Mouse (Mus musculus): Measurements from ENCODE around the gene Sfxn2.

Sfxn2 gene

GRCm38 (mm10) chr19:46572951-46573937, at the start of gene Sfxn2, which contains the start of gene Arl3:
Gene Sfxn2, plus strand, starts transcription at chr19:46573365.
Gene Arl3, minus strand, starts transcription at chr19:46573198.
- DNase-seq (ENCODE audit: low spot score) = peak; percentile 93

- peak; percentile 52 for DNase-seq (ENCODE audit: low spot score)
Observed at GRCm38 (mm10) chr19:46523480-46524151, 49.5 kb upstream of the Sfxn2 start.

- DNase-seq (ENCODE audit: low spot score) = no peak
Observed at GRCm38 (mm10) chr19:46524152-46524544, 49.0 kb upstream of the Sfxn2 start.

GRCm38 (mm10) chr19:46524601-46525321, 48.4 kb upstream of the Sfxn2 start:
- peak; percentile 71 for DNase-seq (ENCODE audit: low spot score)

GRCm38 (mm10) chr19:46525691-46526631, 47.2 kb upstream of the Sfxn2 start:
- DNase-seq (ENCODE audit: low spot score) = no peak

GRCm38 (mm10) chr19:46527632-46528528, 45.3 kb upstream of the Sfxn2 start:
- no peak for DNase-seq (ENCODE audit: low spot score)

GRCm38 (mm10) chr19:46528529-46529213, 44.5 kb upstream of the Sfxn2 start:
- no peak for DNase-seq (ENCODE audit: low spot score)

- no peak for DNase-seq (ENCODE audit: low spot score)
Observed at GRCm38 (mm10) chr19:46529601-46530448, 43.3 kb upstream of the Sfxn2 start.

- no peak for DNase-seq (ENCODE audit: low spot score)
Observed at GRCm38 (mm10) chr19:46530449-46530990, 42.6 kb upstream of the Sfxn2 start.

- no peak for DNase-seq (ENCODE audit: low spot score)
Observed at GRCm38 (mm10) chr19:46531071-46532030, 41.8 kb upstream of the Sfxn2 start.

- no peak for DNase-seq (ENCODE audit: low spot score)
Observed at GRCm38 (mm10) chr19:46532031-46532688, 41.0 kb upstream of the Sfxn2 start.

GRCm38 (mm10) chr19:46533066-46533465, 40.1 kb upstream of the Sfxn2 start:
- no peak for DNase-seq (ENCODE audit: low spot score)

GRCm38 (mm10) chr19:46533525-46533924, 39.6 kb upstream of the Sfxn2 start:
- no peak for DNase-seq (ENCODE audit: low spot score)

GRCm38 (mm10) chr19:46534542-46535098, 38.5 kb upstream of the Sfxn2 start:
- no peak for DNase-seq (ENCODE audit: low spot score)

- DNase-seq (ENCODE audit: low spot score) = no peak
Observed at GRCm38 (mm10) chr19:46537357-46537756, 35.8 kb upstream of the Sfxn2 start.

GRCm38 (mm10) chr19:46538213-46538612, 35.0 kb upstream of the Sfxn2 start:
- no peak for DNase-seq (ENCODE audit: low spot score)

All from testis, postnatal 14 days (tissue).